Mouse (Mus musculus): ENCODE data around the gene Scarf1. TPM values are rescaled to one million over a fixed set of nuclear protein-coding genes. Genes with fewer than 3 reads are reported as not detected.
"Not testable (repeated sequence)": the region's sequence is repeated elsewhere in the genome, so short reads cannot be mapped to it uniquely, and the experiment has no call there.

The Scarf1 gene
- polyA plus RNA-seq, 1 experiment from 2014 or later, result 16.3 TPM

- H3K4me3 ChIP-seq, result no peak overlapping the region
- ATAC-seq (ENCODE audit: borderline replicate concordance, extremely low read depth, low FRiP score, low TSS enrichment), result no peak; the same call in 1 of the 2 replicates
- H3K9ac ChIP-seq, result no peak overlapping the region
- peaks cover 29% of the 10 kb centered on the region for H3K4me1 ChIP-seq
- no peaks in the 10 kb centered on the region for H3K9me3 ChIP-seq
- 62% methylated on average over 19 of the region's 19 CpGs for WGBS
- no peaks in the 10 kb centered on the region for H3K27me3 ChIP-seq
- no peaks in the 10 kb centered on the region for H3K36me3 ChIP-seq
- H3K4me2 ChIP-seq, result no peak overlapping the region
- peak overlapping the region; percentile 39; the same call in 1 of the 2 replicates for H3K27ac ChIP-seq
Measured at GRCm38 (mm10) chr11:75540710-75541581, 27.6 kb downstream of the Scarf1 start.

- H3K9ac ChIP-seq, result no peak overlapping the region
- no peaks in the 10 kb centered on the region for H3K27me3 ChIP-seq
- no peak overlapping the region for H3K4me3 ChIP-seq
- 83% methylated on average over 9 of the region's 9 CpGs for WGBS
- ATAC-seq (ENCODE audit: borderline replicate concordance, extremely low read depth, low FRiP score, low TSS enrichment), result no peak
- H3K27ac ChIP-seq, result no peak overlapping the region
- no peaks in the 10 kb centered on the region for H3K9me3 ChIP-seq
- peaks cover 17% of the 10 kb centered on the region for H3K4me1 ChIP-seq
- H3K4me2 ChIP-seq, result no peak overlapping the region
- H3K36me3 ChIP-seq, result no peaks in the 10 kb centered on the region
Measured at GRCm38 (mm10) chr11:75544713-75545112, 31.4 kb downstream of the Scarf1 start.

- 58% methylated on average over 4 of the region's 4 CpGs for WGBS
- Histone ChIP-seq H3K4me2 (no peak overlapping the region), H3K27me3 (no peaks in the 10 kb centered on the region), H3K4me3 (no peak overlapping the region), H3K36me3 (no peaks in the 10 kb centered on the region), H3K9me3 (no peaks in the 10 kb centered on the region), H3K27ac (no peak overlapping the region), H3K4me1 (peaks cover 22% of the 10 kb centered on the region), H3K9ac (no peak overlapping the region)
- ATAC-seq (ENCODE audit: borderline replicate concordance, extremely low read depth, low FRiP score, low TSS enrichment), result no peak
Measured at GRCm38 (mm10) chr11:75546057-75546456, 32.7 kb downstream of the Scarf1 start.

- H3K4me3 ChIP-seq, result no peak overlapping the region
- H3K27me3 ChIP-seq, result no peaks in the 10 kb centered on the region
- H3K4me1 ChIP-seq, result peaks cover 32% of the 10 kb centered on the region
- peak overlapping the region; percentile 62 for H3K27ac ChIP-seq
- no peak overlapping the region for H3K4me2 ChIP-seq
- WGBS, result 22% methylated on average over 5 of the region's 5 CpGs
- no peaks in the 10 kb centered on the region for H3K9me3 ChIP-seq
- no peak for ATAC-seq (ENCODE audit: borderline replicate concordance, extremely low read depth, low FRiP score, low TSS enrichment)
- no peaks in the 10 kb centered on the region for H3K36me3 ChIP-seq
- H3K9ac ChIP-seq, result no peak overlapping the region
Measured at GRCm38 (mm10) chr11:75549658-75550111, 36.3 kb downstream of the Scarf1 start.

- Histone ChIP-seq H3K9ac (peak overlapping the region; percentile 8; the same call in 1 of the 2 replicates), H3K27ac (peak overlapping the region; percentile 62), H3K4me3 (no peak overlapping the region), H3K9me3 (no peaks in the 10 kb centered on the region), H3K4me1 (peaks cover 32% of the 10 kb centered on the region), H3K36me3 (no peaks in the 10 kb centered on the region), H3K4me2 (no peak overlapping the region), H3K27me3 (no peaks in the 10 kb centered on the region)
- peak; percentile 20; the same call in 1 of the 2 replicates for ATAC-seq (ENCODE audit: borderline replicate concordance, extremely low read depth, low FRiP score, low TSS enrichment)
- 39% methylated on average over 12 of the region's 12 CpGs for WGBS
Measured at GRCm38 (mm10) chr11:75550200-75550946, 37.0 kb downstream of the Scarf1 start.

GRCm38 (mm10) chr11:75551321-75551720, 38.0 kb downstream of the Scarf1 start:
- H3K27me3 ChIP-seq, result no peaks in the 10 kb centered on the region
- no peak for ATAC-seq (ENCODE audit: borderline replicate concordance, extremely low read depth, low FRiP score, low TSS enrichment)

GRCm38 (mm10) chr11:75551961-75552441, 38.7 kb downstream of the Scarf1 start:
- Histone ChIP-seq H3K4me3 (no peak overlapping the region), H3K9ac (no peak overlapping the region), H3K9me3 (no peaks in the 10 kb centered on the region), H3K27ac (peak overlapping the region; percentile 60), H3K4me1 (peaks cover 32% of the 10 kb centered on the region), H3K4me2 (no peak overlapping the region), H3K27me3 (no peaks in the 10 kb centered on the region), H3K36me3 (no peaks in the 10 kb centered on the region)
- WGBS, result 56% methylated on average over 9 of the region's 9 CpGs
- ATAC-seq (ENCODE audit: borderline replicate concordance, extremely low read depth, low FRiP score, low TSS enrichment), result peak; percentile 58

More at GRCm38 (mm10) chr11:75551321-75551720, 38.0 kb downstream of the Scarf1 start:
- H3K36me3 ChIP-seq, result no peaks in the 10 kb centered on the region
- H3K4me1 ChIP-seq, result peaks cover 32% of the 10 kb centered on the region
- H3K27ac ChIP-seq, result no peak overlapping the region
- no peak overlapping the region for H3K4me2 ChIP-seq
- 88% methylated on average over 5 of the region's 5 CpGs for WGBS
- H3K9me3 ChIP-seq, result no peaks in the 10 kb centered on the region
- H3K9ac ChIP-seq, result no peak overlapping the region
- H3K4me3 ChIP-seq, result no peak overlapping the region

- no peak for ATAC-seq (ENCODE audit: borderline replicate concordance, extremely low read depth, low FRiP score, low TSS enrichment)
- no peaks in the 10 kb centered on the region for H3K36me3 ChIP-seq
- H3K9ac ChIP-seq, result no peak overlapping the region
- no peak overlapping the region for H3K4me2 ChIP-seq
- H3K4me1 ChIP-seq, result peaks cover 32% of the 10 kb centered on the region
- no peaks in the 10 kb centered on the region for H3K27me3 ChIP-seq
- WGBS, result 50% methylated on average over 7 of the region's 7 CpGs
- no peak overlapping the region for H3K4me3 ChIP-seq
- no peak overlapping the region for H3K27ac ChIP-seq
- no peaks in the 10 kb centered on the region for H3K9me3 ChIP-seq
Measured at GRCm38 (mm10) chr11:75552906-75553482, 39.7 kb downstream of the Scarf1 start.

GRCm38 (mm10) chr11:75556006-75556405, 42.7 kb downstream of the Scarf1 start:
- H3K4me2 ChIP-seq; H3K9me3 ChIP-seq; H3K27ac ChIP-seq; H3K9ac ChIP-seq; H3K4me3 ChIP-seq; H3K36me3 ChIP-seq; H3K27me3 ChIP-seq; ATAC-seq (ENCODE audit: borderline replicate concordance, extremely low read depth, low FRiP score, low TSS enrichment): not testable (repeated sequence)
- peaks cover 13% of the 10 kb centered on the region for H3K4me1 ChIP-seq
- 89% methylated on average over 6 of the region's 6 CpGs for WGBS

- no peaks in the 10 kb centered on the region for H3K9me3 ChIP-seq
- H3K27me3 ChIP-seq, result no peaks in the 10 kb centered on the region
- no peak overlapping the region for H3K4me3 ChIP-seq
- ATAC-seq (ENCODE audit: borderline replicate concordance, extremely low read depth, low FRiP score, low TSS enrichment), result no peak
- no peak overlapping the region for H3K4me2 ChIP-seq
- H3K9ac ChIP-seq, result no peak overlapping the region
- WGBS, result 89% methylated on average over 6 of the region's 6 CpGs
- no peak overlapping the region for H3K27ac ChIP-seq
- peaks cover 4% of the 10 kb centered on the region for H3K4me1 ChIP-seq
- no peaks in the 10 kb centered on the region for H3K36me3 ChIP-seq
Measured at GRCm38 (mm10) chr11:75557142-75557541, 43.8 kb downstream of the Scarf1 start.

GRCm38 (mm10) chr11:75558101-75558500, 44.8 kb downstream of the Scarf1 start:
- WGBS, result 84% methylated on average over 1 of the region's 1 CpGs
- no peaks in the 10 kb centered on the region for H3K4me1 ChIP-seq

More at GRCm38 (mm10) chr11:75558101-75558500, 44.8 kb downstream of the Scarf1 start:
- Histone ChIP-seq H3K27ac (no peak overlapping the region), H3K4me3 (no peak overlapping the region), H3K27me3 (no peaks in the 10 kb centered on the region), H3K4me2 (no peak overlapping the region), H3K36me3 (no peaks in the 10 kb centered on the region), H3K9me3 (no peaks in the 10 kb centered on the region), H3K9ac (no peak overlapping the region)
- ATAC-seq (ENCODE audit: borderline replicate concordance, extremely low read depth, low FRiP score, low TSS enrichment), result no peak

Measured in lung, embryonic 15.5 days (tissue).